Mouse (Mus musculus) stomach, postnatal 0 days (tissue): ENCODE results near the gene Gpr108.

Experiments used
- CTCF ChIP-seq: IDR thresholded peaks from 2 replicates; pipeline ENCODE4 v1.5.1; 2016; ENCODE audit warnings: antibody characterized with exemption, low read depth, mild to moderate bottlenecking, moderate library complexity
- EP300 ChIP-seq: optimal IDR thresholded peaks from 2 replicates; pipeline ENCODE3; 2016; ENCODE audit warnings: antibody characterized with exemption

DNA sequence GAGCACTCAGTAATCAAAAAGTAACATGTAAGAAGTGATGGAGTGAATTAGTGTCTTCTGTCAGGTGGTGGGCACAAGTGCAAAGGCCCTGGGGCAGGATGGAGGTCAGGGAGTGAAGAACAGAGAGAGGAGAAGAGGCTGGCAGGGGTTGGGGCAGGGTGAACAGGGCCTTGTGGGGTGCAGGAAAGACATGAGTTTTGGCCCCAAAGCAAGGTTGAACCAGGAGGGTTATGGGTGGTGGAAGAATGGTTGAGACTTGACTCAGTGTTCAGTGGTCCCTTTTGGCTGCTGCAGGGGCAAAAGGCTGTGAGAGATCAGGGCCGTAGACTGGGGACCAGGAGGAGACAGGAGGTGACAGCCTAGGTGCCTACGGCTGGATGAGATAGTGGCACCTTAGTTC is 30.3 kb upstream of the Gpr108 start:
- TF ChIP-seq CTCF (no peak), EP300 (no peak)
